Mouse (Mus musculus): Measurements from ENCODE around the gene Ap3s2.

Gene Ap3s2

GRCm38 (mm10) chr7:79846342-79846741, 74.1 kb downstream of the Ap3s2 start:
- DNase-seq (ENCODE audit: low spot score in 2 of 2) = no peak

DNA sequence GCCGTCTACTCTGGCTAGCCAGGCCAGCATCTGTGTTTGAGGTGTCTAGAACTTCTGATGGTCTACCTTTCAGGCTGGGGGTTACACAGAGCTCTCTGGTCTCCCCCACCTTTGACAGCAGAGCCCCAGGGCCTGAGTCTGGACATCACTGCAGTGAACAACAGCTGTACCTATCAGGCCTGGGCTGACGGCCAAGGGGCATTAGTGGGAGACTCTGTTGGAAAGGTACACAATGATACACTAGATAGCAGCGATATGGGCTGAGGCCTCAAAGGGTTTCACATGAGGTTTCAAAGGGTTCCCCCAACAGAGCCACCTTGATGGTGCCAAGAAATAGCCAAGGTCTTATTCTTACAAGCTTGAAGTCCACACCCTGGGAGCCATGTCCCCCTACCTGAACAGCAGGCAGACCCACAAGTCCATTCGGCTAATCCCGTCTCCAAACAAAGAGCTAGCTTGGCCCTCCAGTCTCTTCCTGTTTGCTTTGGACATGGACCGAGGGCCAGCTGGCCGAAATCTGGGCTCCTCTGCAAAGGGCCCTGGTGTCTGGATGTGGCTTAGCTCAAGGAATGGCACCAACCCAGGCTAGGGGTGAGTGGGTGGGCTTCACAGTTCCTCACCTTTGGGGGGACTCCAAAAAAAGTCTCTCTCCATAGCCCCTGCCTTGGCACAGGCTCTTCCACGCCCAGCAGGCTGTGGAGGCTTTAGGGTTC, 76.2 kb downstream of the Ap3s2 start:
- DNase-seq (ENCODE audit: low spot score in 2 of 2) = no peak

- DNase-seq (ENCODE audit: low spot score in 2 of 2) = no peak
Observed at GRCm38 (mm10) chr7:79842163-79842562, 78.3 kb downstream of the Ap3s2 start.

DNA sequence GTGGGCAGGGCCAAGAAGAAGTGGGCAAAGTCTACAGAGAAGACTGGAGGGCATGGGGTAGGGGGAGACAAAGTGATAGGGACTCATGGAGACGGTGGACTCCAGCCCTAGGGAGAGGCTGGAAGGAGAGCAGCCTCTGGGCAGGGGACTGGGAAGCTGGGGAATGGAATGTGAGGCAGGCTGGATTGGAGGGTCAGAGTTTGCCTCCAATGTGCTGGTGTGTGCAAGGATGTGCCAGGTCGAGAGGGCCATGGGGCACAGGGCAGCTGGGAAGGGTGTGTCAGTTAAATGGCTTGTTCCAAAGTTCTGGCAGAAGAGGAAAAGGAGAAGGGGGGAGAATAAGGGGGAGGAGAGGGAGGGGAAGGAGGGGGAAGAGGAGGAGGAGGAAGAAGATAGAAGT, 83.2 kb downstream of the Ap3s2 start:
- DNase-seq (ENCODE audit: low spot score in 2 of 2) = no peak

GRCm38 (mm10) chr7:79835196-79835595, 85.3 kb downstream of the Ap3s2 start:
- DNase-seq (ENCODE audit: low spot score in 2 of 2) = no peak

GRCm38 (mm10) chr7:79832980-79833379, 87.5 kb downstream of the Ap3s2 start:
- no peak for DNase-seq (ENCODE audit: low spot score in 2 of 2)

GRCm38 (mm10) chr7:79831585-79831984, 88.9 kb downstream of the Ap3s2 start:
- no peak for DNase-seq (ENCODE audit: low spot score in 2 of 2)

DNA sequence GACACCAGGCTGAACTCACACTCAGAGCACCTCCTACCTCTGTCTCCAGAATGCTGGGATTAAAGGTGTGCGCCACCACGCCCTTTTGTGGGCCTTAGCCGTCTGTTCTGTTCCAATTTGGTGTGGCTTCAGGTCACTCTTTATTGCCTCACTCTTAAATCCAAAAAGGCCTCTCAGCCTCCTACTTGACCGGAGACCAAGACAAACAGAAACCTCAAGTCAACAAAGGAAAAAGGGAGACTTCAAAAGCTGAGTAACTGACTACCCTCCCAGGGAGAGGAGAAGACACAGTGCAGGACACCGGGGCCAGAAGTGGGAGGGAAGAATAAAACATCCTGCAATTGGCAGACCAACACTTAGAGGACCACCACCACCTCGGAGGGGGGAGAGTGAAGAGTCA, 89.3 kb downstream of the Ap3s2 start:
- DNase-seq (ENCODE audit: low spot score in 2 of 2) = no peak

- DNase-seq (ENCODE audit: low spot score in 2 of 2) = no peak
Observed at GRCm38 (mm10) chr7:79828341-79828740, 92.1 kb downstream of the Ap3s2 start.

All from spleen, postnatal 36 days (tissue).